8 mouse cellular contexts compared by ENCODE assay signal in genomic region chr1:91344921-91345685, GRCm38 (mm10). TPM values are rescaled to one million over a fixed set of nuclear protein-coding genes. Genes with fewer than 3 reads are reported as not detected.
A peak's percentile ranks its signal among the peaks of the same experiment; 100 is the strongest.
DNase-seq lines count a peak whose midpoint lies in the region; ATAC-seq and TF ChIP-seq lines count a peak whose summit lies in the region.

No protein-coding gene starts in this region.

- peak; percentile 52 to 54 for DNase-seq in cerebellum, postnatal 14 days
- no peak for DNase-seq in cerebellum, adult 11 months
- DNase-seq in kidney, adult 9 months, result peak; percentile 51
- peak; percentile 71 for DNase-seq in midbrain, embryonic 14.5 days
- DNase-seq in yolk sac, embryonic 10.5 days (ENCODE audit: low spot score), result no peak
- DNase-seq in thymus, postnatal 36 days, result no peak

- no peak for ATAC-seq in forebrain, embryonic 15.5 days (replicated peaks)
- no peak for ATAC-seq in midbrain, embryonic 14.5 days (ENCODE audit: low FRiP score, low TSS enrichment)

- H3K36me3 ChIP-seq in ES-Bruce4 (ENCODE audit: control insufficient read depth, insufficient read depth, low read length, poor library complexity, severe bottlenecking), result no peaks in the 10 kb centered on the region
- H3K36me3 ChIP-seq in forebrain, embryonic 15.5 days, result no peaks in the 10 kb centered on the region
- H3K36me3 ChIP-seq in midbrain, embryonic 14.5 days (ENCODE audit: control insufficient read depth, insufficient read depth, low read length), result no peaks in the 10 kb centered on the region

- H3K27ac ChIP-seq in ES-Bruce4 (ENCODE audit: insufficient read depth, low read length), result no peak overlapping the region
- no peak overlapping the region for H3K27ac ChIP-seq in forebrain, embryonic 15.5 days (replicated peaks)
- H3K27ac ChIP-seq in midbrain, embryonic 14.5 days (replicated peaks; ENCODE audit: low read depth, low read length), result no peak overlapping the region

- TF ChIP-seq POLR2A in ES-Bruce4 (IDR thresholded peaks at IDR 0.05; ENCODE audit: insufficient read depth, low read length), result no peak

- 2% methylated on average over 68 of the region's 68 CpGs for WGBS in forebrain, embryonic 15.5 days
- 3% methylated on average over 68 of the region's 68 CpGs for WGBS in midbrain, embryonic 14.5 days

- H3K4me3 ChIP-seq in ES-Bruce4 (ENCODE audit: low read depth, low read length), result peak overlapping the region; percentile 21
- peak overlapping the region; percentile 29 for H3K4me3 ChIP-seq in forebrain, embryonic 15.5 days
- peak overlapping the region; percentile 25 for H3K4me3 ChIP-seq in midbrain, embryonic 14.5 days (replicated peaks; ENCODE audit: low read depth, low read length)

- H3K9me3 ChIP-seq in ES-Bruce4 (replicated peaks; ENCODE audit: control insufficient read depth, insufficient read depth, low read length, poor library complexity, severe bottlenecking), result no peaks in the 10 kb centered on the region
- no peaks in the 10 kb centered on the region for H3K9me3 ChIP-seq in forebrain, embryonic 15.5 days
- H3K9me3 ChIP-seq in midbrain, embryonic 14.5 days (ENCODE audit: control insufficient read depth, low read length), result no peaks in the 10 kb centered on the region

- TF ChIP-seq EP300 in ES-Bruce4 (IDR thresholded peaks at IDR 0.05; ENCODE audit: insufficient read depth, low read depth, low read length), result no peak

- no peaks in the 10 kb centered on the region for H3K4me1 ChIP-seq in ES-Bruce4 (ENCODE audit: control insufficient read depth, insufficient read depth, low read length)
- peaks cover 11% of the 10 kb centered on the region for H3K4me1 ChIP-seq in forebrain, embryonic 15.5 days
- peaks cover 6% of the 10 kb centered on the region for H3K4me1 ChIP-seq in midbrain, embryonic 14.5 days (ENCODE audit: control insufficient read depth, insufficient read depth, low read length)

- no peaks in the 10 kb centered on the region; the same call in 1 of the 2 replicates for H3K27me3 ChIP-seq in ES-Bruce4 (ENCODE audit: control insufficient read depth, insufficient read depth, low read length, poor library complexity, severe bottlenecking)
- H3K27me3 ChIP-seq in forebrain, embryonic 15.5 days, result peaks cover 38% of the 10 kb centered on the region
- peaks cover 38% of the 10 kb centered on the region for H3K27me3 ChIP-seq in midbrain, embryonic 14.5 days (ENCODE audit: control insufficient read depth, insufficient read depth, low read length)

- TF ChIP-seq CTCF in ES-Bruce4 (IDR thresholded peaks at IDR 0.05; ENCODE audit: low read depth, low read length), result peak; percentile 9

- no peak overlapping the region for H3K9ac ChIP-seq in ES-Bruce4 (ENCODE audit: low read depth, poor library complexity, severe bottlenecking)
- H3K9ac ChIP-seq in forebrain, embryonic 15.5 days (replicated peaks), result no peak overlapping the region
- H3K9ac ChIP-seq in midbrain, embryonic 14.5 days (replicated peaks; ENCODE audit: low read length), result no peak overlapping the region

- H3K4me2 ChIP-seq in forebrain, embryonic 15.5 days (replicated peaks), result peak overlapping the region; percentile 47
- H3K4me2 ChIP-seq in midbrain, embryonic 14.5 days (ENCODE audit: low read length), result peak overlapping the region; percentile 56

RNA-seq across cellular contexts. Expression of gene Klhl30, which starts 5.7 kb away (rescaled TPM):
- polyA plus RNA-seq in ES-Bruce4 (2011; ENCODE audit: insufficient read depth, insufficient read length, low read depth, missing spikeins), result 0.25 and 0.35 TPM in 2 replicates
- 0.08 TPM in 1 of 2 replicates, not detected in the other for polyA plus RNA-seq in forebrain, embryonic 15.5 days (2015; fragmentation: Nextera tagmentation; extraction: Ambion mirVana)
- polyA plus RNA-seq in midbrain, embryonic 14.5 days (2014; fragmentation: Nextera tagmentation; extraction: Ambion mirVana), result not detected in 2 replicates

RNA-seq across cellular contexts. Expression of gene Erfe, which starts 21.1 kb away (rescaled TPM):
- 7.0 and 13.3 TPM in 2 replicates for polyA plus RNA-seq in ES-Bruce4 (2011; ENCODE audit: insufficient read depth, insufficient read length, low read depth, missing spikeins)
- 0.20 TPM in 2 replicates for polyA plus RNA-seq in forebrain, embryonic 15.5 days (2015; fragmentation: Nextera tagmentation; extraction: Ambion mirVana)
- polyA plus RNA-seq in midbrain, embryonic 14.5 days (2014; fragmentation: Nextera tagmentation; extraction: Ambion mirVana), result 0.17 and 0.42 TPM in 2 replicates

RNA-seq across cellular contexts. Expression of gene Espnl, which starts 23.2 kb away (rescaled TPM):
- 0.10 and 0.17 TPM in 2 replicates for polyA plus RNA-seq in ES-Bruce4 (2011; ENCODE audit: insufficient read depth, insufficient read length, low read depth, missing spikeins)
- polyA plus RNA-seq in forebrain, embryonic 15.5 days (2015; fragmentation: Nextera tagmentation; extraction: Ambion mirVana), result 0.06 and 0.10 TPM in 2 replicates
- 0.11 and 0.22 TPM in 2 replicates for polyA plus RNA-seq in midbrain, embryonic 14.5 days (2014; fragmentation: Nextera tagmentation; extraction: Ambion mirVana)

RNA-seq across cellular contexts. Expression of gene Scly, which starts 47.0 kb away (rescaled TPM):
- polyA plus RNA-seq in ES-Bruce4 (2011; ENCODE audit: insufficient read depth, insufficient read length, low read depth, missing spikeins), result 18.5 and 19.2 TPM in 2 replicates
- 7.9 and 9.1 TPM in 2 replicates for polyA plus RNA-seq in forebrain, embryonic 15.5 days (2015; fragmentation: Nextera tagmentation; extraction: Ambion mirVana)
- polyA plus RNA-seq in midbrain, embryonic 14.5 days (2014; fragmentation: Nextera tagmentation; extraction: Ambion mirVana), result 8.5 and 9.0 TPM in 2 replicates

RNA-seq across cellular contexts. Expression of gene Ilkap, which starts 53.5 kb away (rescaled TPM):
- polyA plus RNA-seq in ES-Bruce4 (2011; ENCODE audit: insufficient read depth, insufficient read length, low read depth, missing spikeins), result 66.3 and 72.1 TPM in 2 replicates
- 167 and 177 TPM in 2 replicates for polyA plus RNA-seq in forebrain, embryonic 15.5 days (2015; fragmentation: Nextera tagmentation; extraction: Ambion mirVana)
- 132 and 141 TPM in 2 replicates for polyA plus RNA-seq in midbrain, embryonic 14.5 days (2014; fragmentation: Nextera tagmentation; extraction: Ambion mirVana)

Comparison
In these comparisons a context has a peak if more than half of its experiments do, and no peak if none do; other contexts are left out.
1. DNase-seq: peak in cerebellum, postnatal 14 days (2 of 2), kidney, adult 9 months (single experiment) and midbrain, embryonic 14.5 days (single experiment); none in cerebellum, adult 11 months (single experiment), yolk sac, embryonic 10.5 days (single experiment) and thymus, postnatal 36 days (0 of 2).
2. Peak in every context shown above with its lines, with median percentiles within 50 percentile points of each other: H3K4me3 ChIP-seq.